Mouse (Mus musculus) gastrocnemius, adult 8-10 months (tissue): ENCODE measurements around the gene Emc8. TPM values are rescaled to one million over a fixed set of nuclear protein-coding genes. Genes with fewer than 3 reads are reported as not detected.

Experiments
- DNase-seq, 2 experiments: peaks; one replicate each; pipeline ENCODE4 v3.0.0; 2022; ENCODE audit warnings: low spot score in 2 of 2
- total RNA-seq, 4 experiments: library from RNA; stranded (reverse); gene quantifications; 2 replicates each; pipeline ENCODE4 v1.2.4; 2022

Emc8 gene
- total RNA-seq, 4 experiments from 2014 or later: 18.7 to 29.5 (median 25.8) TPM

DNA sequence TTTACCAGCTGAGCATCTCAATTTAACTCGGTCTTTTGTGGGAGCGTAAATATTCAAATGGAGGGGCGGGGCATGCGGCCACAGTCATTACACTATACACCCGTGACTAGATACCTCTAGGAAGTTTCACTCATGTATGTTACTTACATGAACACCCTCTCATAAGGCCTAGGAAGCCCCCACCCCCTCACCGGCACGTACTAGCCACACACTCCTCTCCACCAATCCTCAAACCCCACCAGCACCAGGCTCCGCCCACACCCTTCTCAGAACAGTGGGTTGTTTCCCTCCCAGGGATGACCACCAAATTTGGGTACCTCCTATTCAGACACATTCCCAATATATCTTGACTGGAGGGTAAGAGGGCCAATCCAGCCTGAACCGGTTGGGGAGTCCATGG lies 60.9 kb downstream of the Emc8 start:
- DNase-seq: no peak

Other genes starting within 250 kb of the Emc8 start
- under 1 TPM in 3 of 4 experiments, not detected in 1; 0.09 to 0.43 (median 0.36) TPM for gene Gins2, start 79.3 kb downstream of the Emc8 start, total RNA-seq
- gene 1190005I06Rik, start 20.9 kb downstream of the Emc8 start, total RNA-seq: 1 to 10 TPM in 2 of 4 experiments, under 1 TPM in 1, not detected in 1; 0.89 to 1.1 (median 1.1) TPM
- gene Gm27021, start 494 bp downstream of the Emc8 start, total RNA-seq: not detected
- gene Cox4i1, start 351 bp downstream of the Emc8 start, total RNA-seq: 1,000 to 10,000 TPM; 1,398 to 1,509 (median 1,471) TPM
- 10 to 100 TPM in 2 of 4 experiments, 1 to 10 TPM in 2; 8.9 to 12.0 (median 10.7) TPM for gene Irf8, start 67.8 kb upstream of the Emc8 start, total RNA-seq